Mouse (Mus musculus) embryonic stem cell, embryonic (primary cell): ENCODE results near the gene Tmem262.

ENCODE experiments used
- CTCF ChIA-PET, 4 experiments: fragments of 300-600 bp in 2 of 4; fragments of 350-600 bp in 2 of 4; sonication (Branson Sonifier 250); formaldehyde crosslinking; loops; one replicate each; lab custom pipeline; 2022; ENCODE audit warnings: inconsistent platforms in 2 of 4; lab: Charles Lee
- POLR2A ChIA-PET, 4 experiments: fragments of 300-600 bp in 2 of 4; fragments of 350-600 bp in 2 of 4; sonication (Branson Sonifier 250); formaldehyde crosslinking; loops; one replicate each; lab custom pipeline; 2022; ENCODE audit warnings: antibody characterized with exemption in 4 of 4, inconsistent platforms in 1 of 4; lab: Charles Lee

The Tmem262 gene

DNA sequence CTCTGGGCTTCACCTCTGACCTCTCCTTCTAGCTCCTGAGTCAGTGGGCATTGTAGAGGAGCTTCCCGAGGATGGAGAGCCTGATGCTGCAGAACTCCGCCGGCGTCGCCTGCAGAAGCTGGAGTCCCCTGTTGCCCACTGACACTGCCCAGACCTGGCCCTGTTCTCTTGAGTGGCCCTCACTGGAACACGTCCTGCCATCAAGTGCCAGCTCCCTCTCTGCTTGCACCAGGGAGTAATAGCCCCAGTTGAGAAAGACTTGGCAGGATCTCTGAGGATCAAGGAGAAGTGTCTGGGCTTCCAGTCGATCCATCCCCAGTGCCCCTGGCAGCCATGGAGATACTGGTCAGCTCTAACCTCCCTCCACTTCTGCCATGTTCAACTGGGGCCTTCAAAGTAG lies 27.3 kb upstream of the Tmem262 start:
- ChIA-PET POLR2A (interaction anchor here in 3 of 4 experiments (0.6 to 47.9 kb wide), 36 partner anchors 8 to 248 kb away, joined by 3 to 1520 read pairs (median 4); partner anchors contain the start of genes Cdca5 (in 3 of the 3), Tm7sf2 (in 3 of the 3), Vps51 (in 3 of the 3) and Gm28374 (in 2 of the 3)), CTCF (interaction anchor here in 2 of 4 experiments (0.9 to 1.7 kb wide), 2 partner anchors 14 to 179 kb away, joined by 3 to 6 read pairs; no protein-coding TSS in a partner anchor)

DNA sequence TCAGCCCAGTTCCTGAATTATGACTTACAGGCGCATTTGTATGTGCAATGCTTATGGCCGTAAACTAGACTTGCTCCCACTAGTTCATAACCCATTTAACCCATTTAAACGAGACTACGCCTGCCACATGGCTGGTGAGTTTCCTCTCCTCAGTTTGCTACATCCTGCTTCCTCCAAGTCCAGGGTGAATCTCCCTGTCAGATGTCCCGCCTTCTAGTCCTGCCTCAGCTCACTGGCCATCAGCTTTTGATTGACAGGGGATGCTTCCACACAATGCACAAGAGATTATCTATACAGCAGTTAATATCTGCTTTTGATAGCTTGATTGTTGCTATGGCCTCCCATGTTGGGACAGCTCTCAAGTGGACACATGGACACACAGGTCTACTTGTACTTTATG lies 25.5 kb upstream of the Tmem262 start:
- ChIA-PET POLR2A (interaction anchor here in 3 of 4 experiments (0.5 to 47.9 kb wide), 22 partner anchors 6 to 391 kb away, joined by 3 to 1520 read pairs (median 4); partner anchors contain the start of genes Cdca5 (in 3 of the 3), Tm7sf2 (in 3 of the 3), Zfpl1 (in 3 of the 3) and Gm28374 (in 2 of the 3)), CTCF (interaction anchor here in 2 of 4 experiments (0.8 to 1.6 kb wide), 2 partner anchors 13 kb away, joined by 3 to 8 read pairs; partner anchors contain the start of gene Tm7sf2 (in 1 of the 2))

- POLR2A ChIA-PET: interaction anchor here (0.6 to 47.9 kb wide), 31 partner anchors 2 to 527 kb away, joined by 3 to 1520 read pairs (median 4); partner anchors contain the start of genes Cdca5 (in 3 of the 4), Zfpl1 (in 3 of the 4), Gm28374 (in 2 of the 4) and Snx15 (in 2 of the 4)
These were observed 23.1 kb upstream of the Tmem262 start for GRCm38 (mm10) chr19:6056696-6057095.

GRCm38 (mm10) chr19:6057313-6058096 lies 22.3 kb upstream of the Tmem262 start, which contains the start of the genes Mrpl49 and Fau:
Mrpl49 (minus strand) TSS chr19:6057785.
Fau (plus strand) TSS chr19:6057844.
- ChIA-PET CTCF (interaction anchor here in 2 of 4 experiments (0.6 to 0.9 kb wide), 3 partner anchors 14 to 271 kb away, joined by 3 to 4 read pairs (median 3); no protein-coding TSS in a partner anchor), POLR2A (interaction anchor here (0.5 to 47.9 kb wide), 45 partner anchors 1 to 568 kb away, joined by 3 to 1520 read pairs (median 4); partner anchors contain the start of genes Cdca5 (in 3 of the 4), Syvn1 (in 3 of the 4), Zfpl1 (in 3 of the 4) and Gm28374 (in 2 of the 4))

More at GRCm38 (mm10) chr19:6056696-6057095, 23.1 kb upstream of the Tmem262 start:
- CTCF ChIA-PET: interaction anchor here in 1 of 4 experiments (0.6 kb wide), 2 partner anchors 179 to 544 kb away, joined by 4 to 5 read pairs; no protein-coding TSS in a partner anchor

GRCm38 (mm10) chr19:6058513-6058912 lies 21.3 kb upstream of the Tmem262 start:
- ChIA-PET POLR2A (interaction anchor here in 3 of 4 experiments (0.6 to 47.9 kb wide), 28 partner anchors 0 to 548 kb away, joined by 3 to 1520 read pairs (median 4); partner anchors contain the start of genes Cdca5 (in 3 of the 3), Zfpl1 (in 3 of the 3), Gm28374 (in 2 of the 3) and Syvn1 (in 2 of the 3)), CTCF (interaction anchor here in 1 of 4 experiments (0.9 to 1.4 kb wide), 2 partner anchors 9 to 272 kb away, joined by 3 to 10 read pairs; partner anchors contain the start of gene Tm7sf2)

- CTCF ChIA-PET: interaction anchor here in 2 of 4 experiments (0.6 to 1.4 kb wide), 3 partner anchors 8 to 272 kb away, joined by 3 to 10 read pairs (median 3); partner anchors contain the start of gene Tm7sf2 (in 1 of the 2)
These were observed 20.9 kb upstream of the Tmem262 start for GRCm38 (mm10) chr19:6058966-6059365.

GRCm38 (mm10) chr19:6061021-6061533 lies 18.8 kb upstream of the Tmem262 start, which contains the start of gene Znhit2:
Znhit2 (plus strand) TSS chr19:6061192.
- ChIA-PET CTCF (interaction anchor here in 3 of 4 experiments (0.5 to 2.1 kb wide), 11 partner anchors 9 to 209 kb away, joined by 3 to 11 read pairs (median 4); partner anchors contain the start of genes Capn1 (in 1 of the 3), Cdc42ep2 (in 1 of the 3), Cdca5 (in 1 of the 3) and Gpha2 (in 1 of the 3)), POLR2A (interaction anchor here (0.6 to 47.9 kb wide), 64 partner anchors 2 to 1205 kb away, joined by 3 to 1520 read pairs (median 4); partner anchors contain the start of genes Cdca5 (in 4 of the 4), Zfpl1 (in 4 of the 4), Sac3d1 (in 3 of the 4) and Snx15 (in 3 of the 4))

More at GRCm38 (mm10) chr19:6058966-6059365, 20.9 kb upstream of the Tmem262 start:
- POLR2A ChIA-PET: interaction anchor here in 3 of 4 experiments (0.6 to 47.9 kb wide), 28 partner anchors 0 to 549 kb away, joined by 3 to 1520 read pairs (median 4); partner anchors contain the start of genes Cdca5 (in 3 of the 3), Syvn1 (in 3 of the 3), Zfpl1 (in 3 of the 3) and Gm28374 (in 2 of the 3)

GRCm38 (mm10) chr19:6061641-6062302 lies 18.1 kb upstream of the Tmem262 start:
- ChIA-PET POLR2A (interaction anchor here (0.6 to 47.9 kb wide), 60 partner anchors 3 to 618 kb away, joined by 3 to 1520 read pairs (median 4); partner anchors contain the start of genes Cdca5 (in 4 of the 4), Zfpl1 (in 4 of the 4), Syvn1 (in 3 of the 4) and Vps51 (in 3 of the 4)), CTCF (interaction anchor here in 3 of 4 experiments (0.5 to 2.1 kb wide), 12 partner anchors 9 to 320 kb away, joined by 3 to 11 read pairs (median 3); partner anchors contain the start of genes Capn1 (in 1 of the 3), Cdc42ep2 (in 1 of the 3), Cdca5 (in 1 of the 3) and Gpha2 (in 1 of the 3))

DNA sequence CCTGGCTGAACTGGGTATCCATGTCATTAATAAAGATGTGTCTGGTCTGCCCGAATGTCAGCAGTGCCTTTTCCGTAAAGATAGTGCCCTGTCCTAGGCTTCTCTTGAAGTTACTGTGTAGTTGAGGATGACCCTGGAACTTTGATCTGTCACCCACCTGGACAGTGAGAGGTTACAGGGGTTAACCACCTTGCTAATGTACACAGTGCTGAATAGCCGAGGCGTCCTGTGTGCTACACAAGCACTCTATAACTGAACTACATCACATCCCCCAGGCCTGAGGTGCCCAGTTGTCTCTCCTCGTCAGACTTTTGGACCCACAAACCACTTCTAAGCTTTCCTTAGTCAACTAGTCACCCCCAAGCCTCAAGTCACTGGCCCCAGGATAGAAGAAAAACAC lies 17.4 kb upstream of the Tmem262 start:
- CTCF ChIA-PET: interaction anchor here in 1 of 4 experiments (1.0 to 2.0 kb wide), 2 partner anchors 9 to 65 kb away, joined by 3 to 11 read pairs; no protein-coding TSS in a partner anchor

GRCm38 (mm10) chr19:6063081-6063480 lies 16.8 kb upstream of the Tmem262 start:
- ChIA-PET CTCF (interaction anchor here in 1 of 4 experiments (6.4 kb wide), 1 partner anchor 23 kb away, joined by 46 read pairs; the partner anchor contains the start of genes Cdca5 and Zfpl1), POLR2A (interaction anchor here in 3 of 4 experiments (0.5 to 47.9 kb wide), 15 partner anchors 0 to 300 kb away, joined by 3 to 1520 read pairs (median 6); partner anchors contain the start of genes Cdca5 (in 2 of the 3), Fau (in 2 of the 3), Gm28374 (in 2 of the 3) and Mrpl49 (in 2 of the 3))

More for the DNA sequence above, 17.4 kb upstream of the Tmem262 start:
- POLR2A ChIA-PET: interaction anchor here (0.9 to 47.9 kb wide), 21 partner anchors 4 to 373 kb away, joined by 3 to 1520 read pairs (median 8); partner anchors contain the start of genes Syvn1 (in 3 of the 4), Cdca5 (in 2 of the 4), Gm28374 (in 2 of the 4) and Tm7sf2 (in 2 of the 4)

GRCm38 (mm10) chr19:6066571-6066970 lies 13.3 kb upstream of the Tmem262 start:
- POLR2A ChIA-PET: interaction anchor here (0.6 to 47.9 kb wide), 79 partner anchors 3 to 577 kb away, joined by 3 to 1520 read pairs (median 5); partner anchors contain the start of genes Vps51 (in 4 of the 4), Zfpl1 (in 4 of the 4), Cdc42ep2 (in 3 of the 4) and Cdca5 (in 3 of the 4)
- CTCF ChIA-PET: interaction anchor here (0.6 to 6.4 kb wide), 51 partner anchors 8 to 356 kb away, joined by 3 to 46 read pairs (median 4); partner anchors contain the start of genes Cdca5 (in 2 of the 4), Syvn1 (in 2 of the 4), Tmem262 (in 2 of the 4) and Zfpl1 (in 2 of the 4)

DNA sequence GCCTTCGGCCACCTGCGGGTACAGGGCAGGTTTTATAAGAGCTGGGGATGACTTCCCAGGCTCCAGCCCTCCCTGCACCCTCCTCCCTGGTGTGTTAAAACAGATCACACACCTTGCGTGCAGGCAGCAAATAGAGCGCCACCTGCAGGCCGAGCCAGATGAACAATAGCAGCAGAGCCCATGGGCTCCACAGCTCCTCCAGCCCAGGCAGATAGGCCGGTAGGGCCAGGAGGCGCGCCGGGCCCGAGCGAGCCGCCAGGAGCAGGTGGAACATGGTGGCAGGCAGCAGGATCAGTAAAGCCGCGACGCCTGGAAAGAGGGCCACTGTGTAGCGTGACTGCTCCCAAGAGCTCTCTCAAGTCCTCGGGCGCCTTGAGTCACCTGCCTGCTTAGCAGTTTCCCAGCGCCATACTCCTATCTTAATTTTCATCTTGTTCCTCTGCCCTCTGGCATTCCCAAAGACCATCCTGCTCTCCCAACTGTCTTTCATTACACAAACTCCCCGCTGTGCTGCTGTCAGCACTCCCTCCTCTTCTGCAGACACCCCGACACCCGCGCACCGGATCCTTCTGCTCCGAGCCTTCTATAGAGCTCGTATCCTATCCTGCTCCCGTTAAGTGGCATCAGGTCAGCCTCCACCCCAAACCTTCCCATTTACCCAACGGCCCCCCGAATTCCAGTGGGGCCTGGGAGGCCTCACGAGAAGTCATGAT lies 12.7 kb upstream of the Tmem262 start:
- ChIA-PET CTCF (interaction anchor here (0.5 to 6.4 kb wide), 68 partner anchors 8 to 409 kb away, joined by 3 to 46 read pairs (median 4); partner anchors contain the start of genes Cdca5 (in 3 of the 4), Zfpl1 (in 3 of the 4), Snx15 (in 2 of the 4) and Syvn1 (in 2 of the 4)), POLR2A (interaction anchor here (0.5 to 47.9 kb wide), 122 partner anchors 4 to 772 kb away, joined by 3 to 1520 read pairs (median 4); partner anchors contain the start of genes Vps51 (in 4 of the 4), Zfpl1 (in 4 of the 4), Capn1 (in 3 of the 4) and Cdc42ep2 (in 3 of the 4))

DNA sequence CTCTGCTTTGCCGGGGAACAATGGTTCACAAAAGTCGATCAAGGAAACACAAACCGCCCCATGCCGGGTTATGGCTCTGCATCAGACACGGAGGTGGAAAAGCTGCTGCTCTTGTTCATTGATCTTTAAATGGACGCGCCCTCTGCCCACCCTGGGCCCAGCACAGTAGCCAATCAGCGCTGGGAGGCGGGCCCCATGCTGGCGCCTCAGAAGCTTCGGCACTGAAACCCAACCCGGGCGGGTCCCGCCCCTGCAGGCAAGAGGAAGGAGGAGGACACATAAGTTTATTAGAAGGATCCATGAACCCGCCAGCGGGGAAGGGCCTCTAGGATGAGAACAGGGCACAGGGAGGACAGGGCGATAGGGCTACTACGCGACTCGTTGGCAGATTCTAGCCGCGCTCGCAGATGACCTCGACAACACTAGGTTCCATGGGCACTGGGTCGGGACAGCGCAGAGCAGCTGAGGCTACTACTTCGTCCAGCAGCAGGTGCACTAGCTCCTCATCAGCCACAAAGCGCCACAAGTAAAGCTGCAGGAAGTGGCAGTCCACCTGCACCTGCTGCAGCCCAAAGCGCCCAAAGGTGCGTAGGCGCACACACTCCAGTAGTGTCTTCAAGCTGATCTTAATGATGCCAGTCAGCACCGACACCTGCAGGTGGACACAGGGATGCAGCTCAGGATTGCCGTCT lies 12.0 kb upstream of the Tmem262 start, which contains the start of gene Tm7sf2:
Gene Tm7sf2, minus strand, starts transcription at position 650 of the 692 bp plus-strand sequence.
- POLR2A ChIA-PET: interaction anchor here (0.5 to 47.9 kb wide), 110 partner anchors 4 to 773 kb away, joined by 3 to 1520 read pairs (median 5); partner anchors contain the start of genes Vps51 (in 4 of the 4), Zfpl1 (in 4 of the 4), Capn1 (in 3 of the 4) and Cdca5 (in 3 of the 4)
- CTCF ChIA-PET: interaction anchor here (0.5 to 6.4 kb wide), 46 partner anchors 9 to 421 kb away, joined by 3 to 46 read pairs (median 4); partner anchors contain the start of genes Cdca5 (in 3 of the 4), Zfpl1 (in 3 of the 4), Snx15 (in 2 of the 4) and Syvn1 (in 2 of the 4)
